Mouse (Mus musculus) bone marrow, adult 2 months (tissue): ENCODE measurements around the gene Egfr. TPM values are rescaled to one million over a fixed set of nuclear protein-coding genes. Genes with fewer than 3 reads are reported as not detected.
A peak's percentile ranks its signal among the peaks of the same experiment; 100 is the strongest.

Experiments
- H3K27ac ChIP-seq: fragments of 200-500 bp; 2 replicates; pipeline ENCODE4 v1.5.1; 2012; ENCODE audit warnings: low read depth, mild to moderate bottlenecking, control low read depth, inconsistent platforms, low read length; ENCODE audit not compliant: control insufficient read depth, poor library complexity, insufficient read depth
- H3K4me1 ChIP-seq: fragments of 200-500 bp; 2 replicates; pipeline ENCODE4 v1.6.1; 2011; ENCODE audit warnings: low read length; ENCODE audit not compliant: control insufficient read depth, insufficient read depth
- H3K4me3 ChIP-seq: fragments of 200-500 bp; replicated peaks from 2 replicates; pipeline ENCODE3; 2011; ENCODE audit warnings: mild to moderate bottlenecking, low read depth, low read length, control low read depth; ENCODE audit not compliant: control insufficient read depth
- CTCF ChIP-seq: fragments of 200-500 bp; IDR thresholded peaks from 2 replicates; pipeline ENCODE4 v1.5.1; 2011; ENCODE audit warnings: low read length, control low read depth; ENCODE audit not compliant: control insufficient read depth, insufficient read depth
- POLR2A ChIP-seq: fragments of 200-500 bp; IDR thresholded peaks from 2 replicates; pipeline ENCODE4 v1.6.1; 2011; ENCODE audit warnings: low read depth, mild to moderate bottlenecking, control low read depth, low read length, borderline replicate concordance; ENCODE audit not compliant: control insufficient read depth
- WGBS: fragments of 180-500 bp; shearing (Covaris S2); methylation state at CpG from one replicate; pipeline ENCODE4 v1.1.7; 2018; 5-methylcytosine and 5-hydroxymethylcytosine counted together
- polyA plus RNA-seq: library from polyadenylated mRNA; stranded (reverse); fragments of >200 nt; gene quantifications from 2 replicates; pipeline ENCODE4 v1.2.4, GENCODE M21; 2011; ENCODE audit warnings: low replicate concordance; ENCODE audit not compliant: missing spikeins, insufficient read depth, insufficient read length

The Egfr gene
- polyA plus RNA-seq = 1.4 and 1.6 TPM in 2 replicates

GRCm38 (mm10) chr11:16752007-16752348 lies at the start of gene Egfr:
TSS of gene Egfr (plus strand) at chr11:16752203.
- no peaks in the 10 kb centered on the region for H3K4me1 ChIP-seq
- TF ChIP-seq CTCF (no peak), POLR2A (no peak)
- H3K27ac ChIP-seq = peak within 1 kb of the TSS; percentile 27; the same call in 1 of the 2 replicates
- H3K4me3 ChIP-seq = peak within 1 kb of the TSS; percentile 30
- 6% methylated on average over 21 of the region's 21 CpGs for WGBS

DNA sequence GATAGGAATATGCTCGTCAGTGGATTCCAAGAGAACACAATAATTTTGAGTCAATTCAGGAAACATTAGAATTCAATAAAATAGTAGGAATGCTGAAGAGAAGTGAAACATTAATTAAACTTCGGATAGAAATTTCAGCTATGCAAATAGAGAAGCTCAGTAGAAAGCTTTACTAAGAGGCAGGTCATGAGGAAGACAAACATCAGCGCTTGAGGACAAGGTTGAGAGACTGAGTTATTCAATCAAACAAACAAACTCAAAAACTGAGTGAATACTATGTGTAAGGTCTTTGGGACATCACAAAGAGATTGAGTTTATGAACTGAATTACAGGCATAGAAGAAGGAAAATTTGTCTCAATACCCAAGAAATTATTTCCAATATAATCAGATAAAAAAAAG lies 48.8 kb upstream of the Egfr start:
- no peak for TF ChIP-seq CTCF
- no peak for TF ChIP-seq POLR2A
- Histone ChIP-seq H3K4me3 (no peak overlapping the region), H3K27ac (no peak overlapping the region), H3K4me1 (no peaks in the 10 kb centered on the region)
- 81% methylated on average over 3 of the region's 3 CpGs for WGBS

DNA sequence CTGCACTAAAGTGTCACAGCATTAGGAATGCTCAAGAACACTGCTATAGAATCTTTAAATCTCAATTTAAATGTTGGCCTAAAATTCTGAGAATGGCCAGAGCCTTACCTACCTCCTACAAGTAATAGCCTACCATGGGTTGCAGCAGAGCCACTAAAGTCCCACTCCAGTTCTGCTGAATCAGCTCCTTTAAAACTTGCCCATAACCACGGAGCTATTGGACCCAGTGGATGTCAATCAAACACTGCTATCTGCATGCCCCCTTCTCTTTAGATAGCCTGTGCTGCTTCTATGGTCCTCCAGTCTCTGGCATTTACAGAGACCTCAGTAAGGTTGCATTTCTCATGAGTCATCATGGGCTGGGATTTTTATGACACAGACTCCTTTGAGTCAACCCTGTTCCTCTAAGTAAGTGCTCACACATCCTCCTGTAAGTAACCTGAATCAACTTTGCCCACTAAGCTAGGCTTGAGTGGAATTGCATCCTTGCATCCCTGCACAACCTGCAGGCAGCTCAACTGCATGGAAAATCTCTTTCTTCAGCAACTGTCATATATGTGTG lies 16.8 kb upstream of the Egfr start:
- WGBS = 25% methylated on average over 1 of the region's 1 CpGs
- H3K4me1 ChIP-seq = no peaks in the 10 kb centered on the region
- TF ChIP-seq POLR2A (no peak), CTCF (no peak)
- H3K4me3 ChIP-seq = no peak overlapping the region
- no peak overlapping the region for H3K27ac ChIP-seq

DNA sequence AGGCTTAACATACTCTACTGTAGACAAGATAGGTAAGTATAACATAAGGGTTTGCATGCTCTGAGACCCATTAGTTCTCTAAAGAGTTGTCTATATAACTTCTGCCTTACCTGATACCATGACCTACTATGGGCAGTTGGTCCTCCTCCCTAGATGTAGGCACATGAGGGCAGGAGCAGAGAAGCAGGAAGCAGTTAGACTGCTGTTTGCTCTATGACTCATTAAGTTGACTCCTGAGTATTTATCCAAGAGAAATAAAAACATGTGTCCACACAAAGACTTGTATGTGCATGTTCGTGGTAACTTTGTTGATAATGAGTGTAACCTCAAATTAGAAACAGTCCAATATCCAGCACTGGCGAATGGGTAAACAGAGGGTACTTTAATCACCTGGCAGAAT lies 14.7 kb upstream of the Egfr start:
- TF ChIP-seq POLR2A (no peak), CTCF (no peak)
- WGBS = 62% methylated on average over 2 of the region's 2 CpGs
- H3K27ac ChIP-seq = no peak overlapping the region
- no peak overlapping the region for H3K4me3 ChIP-seq
- no peaks in the 10 kb centered on the region; the same call in 1 of the 2 replicates for H3K4me1 ChIP-seq

GRCm38 (mm10) chr11:16738691-16739090 lies 13.3 kb upstream of the Egfr start:
- Histone ChIP-seq H3K27ac (no peak overlapping the region), H3K4me3 (no peak overlapping the region), H3K4me1 (no peaks in the 10 kb centered on the region; the same call in 1 of the 2 replicates)
- TF ChIP-seq POLR2A = no peak
- WGBS = 65% methylated on average over 2 of the region's 2 CpGs

- H3K27ac ChIP-seq = no peak overlapping the region
- no peaks in the 10 kb centered on the region; the same call in 1 of the 2 replicates for H3K4me1 ChIP-seq
- TF ChIP-seq POLR2A = no peak
- no peak for TF ChIP-seq CTCF
- 65% methylated on average over 3 of the region's 3 CpGs for WGBS
- no peak overlapping the region for H3K4me3 ChIP-seq
Measured at GRCm38 (mm10) chr11:16739155-16739554, 12.8 kb upstream of the Egfr start.

DNA sequence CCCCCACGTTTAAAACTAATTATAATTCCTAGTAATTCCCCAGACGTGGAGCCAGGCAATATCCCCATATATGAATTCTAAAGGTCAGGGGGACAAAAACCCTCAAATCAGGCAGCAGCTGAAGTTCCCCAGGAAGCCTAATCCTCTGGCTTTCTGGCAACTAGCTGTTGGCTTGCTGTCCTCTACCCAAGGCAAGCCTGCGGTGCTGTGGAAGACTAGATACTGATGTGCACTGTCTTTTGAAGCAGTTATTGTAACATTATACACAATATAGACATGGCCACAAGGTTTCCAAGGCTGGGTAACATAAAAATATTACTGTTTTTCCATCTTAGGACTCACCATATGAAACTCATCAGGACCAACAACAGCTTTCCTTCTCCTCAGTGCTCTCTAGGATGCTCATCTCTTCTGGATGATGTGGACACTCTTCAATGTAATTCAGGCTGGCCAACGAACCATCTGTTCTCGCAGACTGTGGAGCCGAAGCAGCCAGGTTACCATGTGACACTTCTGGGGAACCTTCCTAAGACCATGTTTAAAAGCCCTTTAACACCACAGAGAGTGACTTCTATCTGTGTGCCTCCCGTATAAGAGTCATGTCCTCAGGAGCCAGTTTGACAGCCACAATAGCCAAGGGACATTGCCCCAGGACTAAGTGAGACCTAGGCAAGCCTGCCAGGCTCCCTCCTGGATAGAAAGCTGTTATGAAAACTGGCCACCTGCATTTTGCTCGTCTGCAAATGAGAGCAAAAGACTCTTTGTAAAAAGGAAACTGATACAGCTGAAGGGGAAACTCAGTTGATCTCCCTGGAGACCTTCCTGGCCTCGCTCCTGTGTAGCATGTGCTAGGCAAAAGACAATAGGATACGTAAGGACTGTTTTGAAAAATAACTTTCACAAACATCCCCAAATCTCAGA lies 11.1 kb upstream of the Egfr start:
- TF ChIP-seq CTCF (no peak), POLR2A (no peak)
- WGBS = 62% methylated on average over 10 of the region's 10 CpGs
- Histone ChIP-seq H3K4me1 (no peaks in the 10 kb centered on the region; the same call in 1 of the 2 replicates), H3K27ac (no peak overlapping the region; the same call in 1 of the 2 replicates), H3K4me3 (no peak overlapping the region)

GRCm38 (mm10) chr11:16742251-16742650 lies 9.8 kb upstream of the Egfr start:
- H3K27ac ChIP-seq = no peak overlapping the region
- no peak overlapping the region for H3K4me3 ChIP-seq
- TF ChIP-seq POLR2A (no peak), CTCF (no peak)
- H3K4me1 ChIP-seq = no peaks in the 10 kb centered on the region; the same call in 1 of the 2 replicates
- WGBS = 79% methylated on average over 4 of the region's 4 CpGs
